Mouse (Mus musculus) heart, adult 2 months (tissue): ENCODE measurements around the gene Rft1.

Source experiments
- CTCF ChIP-seq: fragments of 200-600 bp; IDR thresholded peaks from 2 replicates; pipeline ENCODE4 v1.8.1; 2022; ENCODE audit warnings: antibody characterized with exemption, mild to moderate bottlenecking, moderate library complexity
- POLR2A ChIP-seq: fragments of 200-500 bp; IDR thresholded peaks from 2 replicates; pipeline ENCODE4 v1.6.1; 2011; ENCODE audit warnings: mild to moderate bottlenecking, low read depth, low read length, control low read depth; ENCODE audit not compliant: insufficient read depth

- TF ChIP-seq CTCF: no peak
- no peak for TF ChIP-seq POLR2A
Measured at GRCm38 (mm10) chr14:30716953-30717285, 62.8 kb downstream of the Rft1 start.
